Mouse (Mus musculus): ENCODE results near the gene Med12l.
"Not testable (repeated sequence)": the region's sequence is repeated elsewhere in the genome, so short reads cannot be mapped to it uniquely, and the experiment has no call there.

Med12l gene

GRCm38 (mm10) chr3:59097421-59097820, 91.8 kb downstream of the Med12l start:
- no peak for DNase-seq (ENCODE audit: extremely low read depth, low read depth, low spot score)

- DNase-seq (ENCODE audit: extremely low read depth, low read depth, low spot score) = no peak
Observed at GRCm38 (mm10) chr3:59098540-59098939, 92.9 kb downstream of the Med12l start.

GRCm38 (mm10) chr3:59101218-59101986, 95.8 kb downstream of the Med12l start, which contains the start of gene Gpr171:
Gene Gpr171, minus strand, starts transcription at chr3:59101821.
- no peak for DNase-seq (ENCODE audit: extremely low read depth, low read depth, low spot score)

- no peak for DNase-seq (ENCODE audit: extremely low read depth, low read depth, low spot score)
Observed at GRCm38 (mm10) chr3:59102146-59102545, 96.5 kb downstream of the Med12l start.

GRCm38 (mm10) chr3:59104462-59104861, 98.8 kb downstream of the Med12l start:
- DNase-seq (ENCODE audit: extremely low read depth, low read depth, low spot score) = no peak

- DNase-seq (ENCODE audit: extremely low read depth, low read depth, low spot score) = no peak
Observed at GRCm38 (mm10) chr3:59107439-59107838, 101.8 kb downstream of the Med12l start.

GRCm38 (mm10) chr3:59109834-59110233, 104.2 kb downstream of the Med12l start:
- DNase-seq (ENCODE audit: extremely low read depth, low read depth, low spot score) = not testable (repeated sequence)

- DNase-seq (ENCODE audit: extremely low read depth, low read depth, low spot score) = no peak
Observed at GRCm38 (mm10) chr3:59111944-59112343, 106.3 kb downstream of the Med12l start.

GRCm38 (mm10) chr3:59113291-59113690, 107.7 kb downstream of the Med12l start:
- DNase-seq (ENCODE audit: extremely low read depth, low read depth, low spot score) = not testable (repeated sequence)

GRCm38 (mm10) chr3:59113973-59114517, 108.4 kb downstream of the Med12l start:
- no peak for DNase-seq (ENCODE audit: extremely low read depth, low read depth, low spot score)

GRCm38 (mm10) chr3:59121067-59121730, 115.6 kb downstream of the Med12l start:
- DNase-seq (ENCODE audit: extremely low read depth, low read depth, low spot score) = no peak

- no peak for DNase-seq (ENCODE audit: extremely low read depth, low read depth, low spot score)
Observed at GRCm38 (mm10) chr3:59121780-59122449, 116.3 kb downstream of the Med12l start.

GRCm38 (mm10) chr3:59125022-59125421, 119.4 kb downstream of the Med12l start:
- no peak for DNase-seq (ENCODE audit: extremely low read depth, low read depth, low spot score)

GRCm38 (mm10) chr3:59125783-59126555, 120.3 kb downstream of the Med12l start:
- DNase-seq (ENCODE audit: extremely low read depth, low read depth, low spot score) = no peak

- DNase-seq (ENCODE audit: extremely low read depth, low read depth, low spot score) = no peak
Observed at GRCm38 (mm10) chr3:59128681-59129080, 123.1 kb downstream of the Med12l start.

GRCm38 (mm10) chr3:59129547-59129946, 123.9 kb downstream of the Med12l start:
- no peak for DNase-seq (ENCODE audit: extremely low read depth, low read depth, low spot score)

- no peak for DNase-seq (ENCODE audit: extremely low read depth, low read depth, low spot score)
Observed at GRCm38 (mm10) chr3:59130431-59130830, 124.8 kb downstream of the Med12l start.

- no peak for DNase-seq (ENCODE audit: extremely low read depth, low read depth, low spot score)
Observed at GRCm38 (mm10) chr3:59131081-59131480, 125.5 kb downstream of the Med12l start.

- no peak for DNase-seq (ENCODE audit: extremely low read depth, low read depth, low spot score)
Observed at GRCm38 (mm10) chr3:59131966-59132365, 126.3 kb downstream of the Med12l start.

- DNase-seq (ENCODE audit: extremely low read depth, low read depth, low spot score) = no peak
Observed at GRCm38 (mm10) chr3:59133189-59133588, 127.6 kb downstream of the Med12l start.

Data from fat pad, adult 2 months (tissue).